Mouse (Mus musculus): ENCODE measurements at regions not wholly inside any gene's neighbourhood (a gene's known extent, or its start where the extent isn't known, plus 50 kb on each side); places are given as distances from the start of the nearest gene placed in this dataset.

DNA sequence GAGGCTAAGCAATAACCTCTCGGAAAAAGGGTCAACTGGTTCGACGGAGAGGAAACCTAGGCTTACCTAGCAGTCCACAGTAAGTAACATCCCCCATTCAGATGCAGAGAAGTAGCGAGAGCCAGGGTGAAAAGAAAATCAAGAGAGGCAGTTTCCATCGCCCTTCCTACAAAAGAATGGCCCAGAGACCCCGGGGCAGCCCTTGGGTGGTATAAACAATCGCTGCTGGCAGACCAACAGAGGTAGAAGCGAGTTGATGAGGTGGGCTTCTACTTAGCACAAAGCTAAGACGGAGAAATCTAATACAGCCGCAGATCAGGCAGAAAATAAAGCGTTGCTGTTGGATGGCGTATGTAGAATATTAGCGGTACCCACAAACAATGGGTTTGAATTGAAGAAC lies 57.8 kb upstream of the Arl15 start:
- Histone ChIP-seq H3K4me2 (ENCODE audit: low read length) (no peak overlapping the region), H3K36me3 (ENCODE audit: control insufficient read depth, insufficient read depth, low read length) (no peaks in the 10 kb centered on the region), H3K27ac (replicated peaks in 1 of 2; ENCODE audit: control insufficient read depth in 1 of 2, insufficient read depth in 1 of 2, low read depth in 2 of 2, low read length in 2 of 2) (no peak overlapping the region), H3K4me1 (ENCODE audit: control insufficient read depth in 2 of 2, insufficient read depth in 2 of 2, low read length in 2 of 2) (no peaks in the 10 kb centered on the region), H3K9me3 (ENCODE audit: control insufficient read depth, low read length) (no peaks in the 10 kb centered on the region), H3K27me3 (ENCODE audit: control insufficient read depth, insufficient read depth, low read length) (no peaks in the 10 kb centered on the region), H3K4me3 (ENCODE audit: control insufficient read depth in 1 of 2, insufficient read depth in 1 of 2, low read depth in 1 of 2, low read length in 2 of 2) (no peak overlapping the region), H3K9ac (ENCODE audit: low read length) (no peak overlapping the region)
- no peak for ATAC-seq (ENCODE audit: insufficient number of reproducible peaks, insufficient read depth, low FRiP score, low read depth)
- 88% methylated on average over 13 of the region's 13 CpGs for WGBS

DNA sequence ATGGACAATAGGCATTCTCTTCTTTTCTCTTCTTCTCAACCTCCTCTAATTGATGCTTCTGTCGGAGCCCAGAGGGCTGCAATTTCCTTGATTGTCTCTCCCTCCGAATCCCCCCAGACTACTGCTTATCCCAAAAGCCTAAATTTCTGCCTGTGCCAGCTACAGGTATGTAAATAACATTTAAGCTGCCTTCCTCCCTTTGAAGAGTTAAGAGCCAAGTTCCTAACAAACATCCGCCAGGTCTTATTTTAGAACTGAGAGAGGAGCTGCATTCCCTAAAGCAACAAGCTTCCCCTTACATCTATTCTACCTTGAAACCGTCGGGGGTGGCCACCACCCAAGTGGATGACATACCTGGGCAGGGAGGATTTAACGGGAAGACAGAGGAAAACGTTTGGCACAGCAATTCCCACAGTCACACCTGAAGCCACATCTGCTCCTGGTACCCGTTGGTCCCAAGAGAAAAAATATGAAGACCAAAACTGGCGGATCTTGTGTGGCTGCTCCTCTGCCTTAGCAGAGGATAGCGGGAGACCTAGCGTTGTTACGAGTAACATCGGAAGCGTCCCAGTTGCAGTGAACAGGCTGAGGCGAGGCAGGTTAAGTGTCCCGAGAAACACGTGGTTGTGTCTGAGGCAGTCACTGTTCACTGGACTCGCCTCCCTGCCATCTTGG lies 58.6 kb upstream of the Arl15 start:
- no peaks in the 10 kb centered on the region for H3K27me3 ChIP-seq (ENCODE audit: control insufficient read depth, insufficient read depth, low read length)
- no peak overlapping the region for H3K4me3 ChIP-seq (ENCODE audit: control insufficient read depth in 1 of 2, insufficient read depth in 1 of 2, low read depth in 1 of 2, low read length in 2 of 2)
- no peaks in the 10 kb centered on the region for H3K4me1 ChIP-seq (ENCODE audit: control insufficient read depth in 2 of 2, insufficient read depth in 2 of 2, low read length in 2 of 2)
- H3K27ac ChIP-seq (replicated peaks in 1 of 2; ENCODE audit: control insufficient read depth in 1 of 2, insufficient read depth in 1 of 2, low read depth in 2 of 2, low read length in 2 of 2), result no peak overlapping the region
- no peaks in the 10 kb centered on the region for H3K36me3 ChIP-seq (ENCODE audit: control insufficient read depth, insufficient read depth, low read length)
- H3K9me3 ChIP-seq (ENCODE audit: control insufficient read depth, low read length), result no peaks in the 10 kb centered on the region
- no peak overlapping the region for H3K4me2 ChIP-seq (ENCODE audit: low read length)
- 57% methylated on average over 18 of the region's 18 CpGs for WGBS
- ATAC-seq (ENCODE audit: insufficient number of reproducible peaks, insufficient read depth, low FRiP score, low read depth), result no peak
- no peak overlapping the region for H3K9ac ChIP-seq (ENCODE audit: low read length)

DNA sequence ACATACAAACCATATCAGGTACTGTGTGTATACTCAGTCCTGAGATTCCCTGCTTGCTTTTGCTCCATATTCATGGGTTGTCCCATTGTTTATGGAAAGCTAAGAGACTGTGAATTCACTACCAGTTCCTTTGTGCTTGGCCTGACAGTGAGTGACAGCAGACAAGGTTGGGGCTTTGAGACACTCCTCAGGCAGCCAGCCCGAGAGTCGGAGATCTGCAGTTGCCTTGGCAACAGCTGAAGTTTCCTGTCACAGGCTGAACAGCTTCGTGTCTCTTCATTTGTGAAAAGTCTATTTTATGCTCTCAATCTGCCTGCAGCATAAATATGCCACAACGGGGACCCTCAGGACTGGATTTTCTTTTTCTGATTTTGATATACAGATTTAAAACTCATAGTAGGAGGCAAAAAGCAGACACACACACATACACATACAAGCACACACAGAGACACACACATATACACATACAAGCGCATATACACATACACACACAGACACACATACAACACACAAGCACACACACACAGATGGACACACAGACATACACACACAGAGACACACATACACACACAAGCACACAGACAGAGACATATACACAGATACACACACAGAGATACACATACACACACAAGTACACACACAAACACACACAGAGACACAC lies 60.0 kb upstream of the Arl15 start:
- H3K4me2 ChIP-seq (ENCODE audit: low read length), result no peak overlapping the region
- H3K9ac ChIP-seq (ENCODE audit: low read length), result no peak overlapping the region
- H3K27ac ChIP-seq (replicated peaks in 1 of 2; ENCODE audit: control insufficient read depth in 1 of 2, insufficient read depth in 1 of 2, low read depth in 2 of 2, low read length in 2 of 2), result 0 out of 4 replicates have a peak overlapping the region, but pooled peaks have one; percentile 6 to 16
- H3K27me3 ChIP-seq (ENCODE audit: control insufficient read depth, insufficient read depth, low read length), result no peaks in the 10 kb centered on the region
- no peaks in the 10 kb centered on the region for H3K4me1 ChIP-seq (ENCODE audit: control insufficient read depth in 2 of 2, insufficient read depth in 2 of 2, low read length in 2 of 2)
- no peaks in the 10 kb centered on the region for H3K9me3 ChIP-seq (ENCODE audit: control insufficient read depth, low read length)
- no peak for ATAC-seq (ENCODE audit: insufficient number of reproducible peaks, insufficient read depth, low FRiP score, low read depth)
- H3K4me3 ChIP-seq (ENCODE audit: control insufficient read depth in 1 of 2, insufficient read depth in 1 of 2, low read depth in 1 of 2, low read length in 2 of 2), result no peak overlapping the region
- 31% methylated on average over 5 of the region's 5 CpGs for whole genome bisulfite sequencing
- no peaks in the 10 kb centered on the region for H3K36me3 ChIP-seq (ENCODE audit: control insufficient read depth, insufficient read depth, low read length)

GRCm38 (mm10) chr13:113733734-113734133 lies 60.6 kb upstream of the Arl15 start:
- Histone ChIP-seq H3K27ac (replicated peaks in 1 of 2; ENCODE audit: control insufficient read depth in 1 of 2, insufficient read depth in 1 of 2, low read depth in 2 of 2, low read length in 2 of 2) (0 out of 4 replicates have a peak overlapping the region, but pooled peaks have one; percentile 6 to 16), H3K27me3 (ENCODE audit: control insufficient read depth, insufficient read depth, low read length) (no peaks in the 10 kb centered on the region), H3K9me3 (ENCODE audit: control insufficient read depth, low read length) (no peaks in the 10 kb centered on the region), H3K4me2 (ENCODE audit: low read length) (no peak overlapping the region), H3K36me3 (ENCODE audit: control insufficient read depth, insufficient read depth, low read length) (no peaks in the 10 kb centered on the region), H3K4me3 (ENCODE audit: control insufficient read depth in 1 of 2, insufficient read depth in 1 of 2, low read depth in 1 of 2, low read length in 2 of 2) (no peak overlapping the region), H3K4me1 (ENCODE audit: control insufficient read depth in 2 of 2, insufficient read depth in 2 of 2, low read length in 2 of 2) (no peaks in the 10 kb centered on the region), H3K9ac (ENCODE audit: low read length) (no peak overlapping the region)
- no peak for ATAC-seq (ENCODE audit: insufficient number of reproducible peaks, insufficient read depth, low FRiP score, low read depth)
- 72% methylated on average over 2 of the region's 2 CpGs for WGBS

- Histone ChIP-seq H3K9ac (ENCODE audit: low read length) (no peak overlapping the region), H3K36me3 (ENCODE audit: control insufficient read depth, insufficient read depth, low read length) (no peaks in the 10 kb centered on the region), H3K27me3 (ENCODE audit: control insufficient read depth, insufficient read depth, low read length) (no peaks in the 10 kb centered on the region), H3K4me1 (ENCODE audit: control insufficient read depth in 2 of 2, insufficient read depth in 2 of 2, low read length in 2 of 2) (no peaks in the 10 kb centered on the region), H3K9me3 (ENCODE audit: control insufficient read depth, low read length) (no peaks in the 10 kb centered on the region), H3K4me2 (ENCODE audit: low read length) (no peak overlapping the region), H3K27ac (replicated peaks in 1 of 2; ENCODE audit: control insufficient read depth in 1 of 2, insufficient read depth in 1 of 2, low read depth in 2 of 2, low read length in 2 of 2) (0 out of 4 replicates have a peak overlapping the region, but pooled peaks of 1 of the 2 experiments have one; percentile 22), H3K4me3 (ENCODE audit: control insufficient read depth in 1 of 2, insufficient read depth in 1 of 2, low read depth in 1 of 2, low read length in 2 of 2) (no peak overlapping the region)
- WGBS, result 49% methylated on average over 8 of the region's 8 CpGs
- ATAC-seq (ENCODE audit: insufficient number of reproducible peaks, insufficient read depth, low FRiP score, low read depth), result no peak
Observed at GRCm38 (mm10) chr13:113730776-113731400, 63.4 kb upstream of the Arl15 start.

DNA sequence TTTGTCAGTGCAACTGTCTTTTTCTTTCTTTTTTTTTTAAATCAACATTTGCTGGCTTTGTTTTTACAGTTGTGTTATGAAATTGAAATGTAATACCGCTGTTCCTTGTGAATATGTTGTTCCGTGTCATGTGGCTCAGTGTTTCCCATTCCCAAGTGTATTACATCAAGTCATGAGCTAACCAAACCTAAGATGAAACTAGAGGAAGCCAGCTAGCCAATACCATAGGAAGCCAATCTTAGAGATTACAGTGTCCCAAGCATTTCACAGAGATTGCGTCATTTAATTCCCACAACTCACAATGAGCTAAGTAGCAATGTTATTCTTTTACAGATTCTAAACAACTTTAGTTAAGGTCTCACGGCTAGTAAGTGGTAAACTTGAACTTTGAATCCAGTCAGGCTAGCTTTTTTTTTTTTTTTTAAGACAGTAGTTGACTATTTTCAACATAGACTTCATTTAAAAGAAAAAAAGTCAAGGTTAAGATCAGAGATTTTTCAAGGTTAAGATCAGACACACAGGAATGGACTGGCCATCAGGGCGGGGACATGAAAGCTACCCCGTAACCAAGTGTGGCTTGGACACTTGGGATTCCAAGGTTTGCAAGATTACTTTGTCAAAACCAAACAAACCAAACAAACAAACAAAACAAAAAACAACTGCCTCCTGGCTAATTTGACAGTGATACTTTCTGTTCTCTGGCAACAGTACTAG lies 64.1 kb upstream of the Arl15 start:
- Histone ChIP-seq H3K9me3 (ENCODE audit: control insufficient read depth, low read length) (no peaks in the 10 kb centered on the region), H3K27me3 (ENCODE audit: control insufficient read depth, insufficient read depth, low read length) (no peaks in the 10 kb centered on the region), H3K4me3 (ENCODE audit: control insufficient read depth in 1 of 2, insufficient read depth in 1 of 2, low read depth in 1 of 2, low read length in 2 of 2) (no peak overlapping the region), H3K27ac (replicated peaks in 1 of 2; ENCODE audit: control insufficient read depth in 1 of 2, insufficient read depth in 1 of 2, low read depth in 2 of 2, low read length in 2 of 2) (0 out of 4 replicates have a peak overlapping the region, but pooled peaks of 1 of the 2 experiments have one; percentile 22), H3K4me1 (ENCODE audit: control insufficient read depth in 2 of 2, insufficient read depth in 2 of 2, low read length in 2 of 2) (no peaks in the 10 kb centered on the region), H3K9ac (ENCODE audit: low read length) (no peak overlapping the region), H3K36me3 (ENCODE audit: control insufficient read depth, insufficient read depth, low read length) (no peaks in the 10 kb centered on the region), H3K4me2 (ENCODE audit: low read length) (no peak overlapping the region)
- WGBS, result 64% methylated on average over 6 of the region's 6 CpGs
- ATAC-seq (ENCODE audit: insufficient number of reproducible peaks, insufficient read depth, low FRiP score, low read depth), result no peak

GRCm38 (mm10) chr13:113729574-113729973 lies 64.7 kb upstream of the Arl15 start:
- Histone ChIP-seq H3K4me2 (ENCODE audit: low read length) (no peak overlapping the region), H3K27me3 (ENCODE audit: control insufficient read depth, insufficient read depth, low read length) (no peaks in the 10 kb centered on the region), H3K27ac (replicated peaks in 1 of 2; ENCODE audit: control insufficient read depth in 1 of 2, insufficient read depth in 1 of 2, low read depth in 2 of 2, low read length in 2 of 2) (no peak overlapping the region), H3K9me3 (ENCODE audit: control insufficient read depth, low read length) (no peaks in the 10 kb centered on the region), H3K4me1 (ENCODE audit: control insufficient read depth in 2 of 2, insufficient read depth in 2 of 2, low read length in 2 of 2) (no peaks in the 10 kb centered on the region), H3K4me3 (ENCODE audit: control insufficient read depth in 1 of 2, insufficient read depth in 1 of 2, low read depth in 1 of 2, low read length in 2 of 2) (no peak overlapping the region), H3K36me3 (ENCODE audit: control insufficient read depth, insufficient read depth, low read length) (no peaks in the 10 kb centered on the region), H3K9ac (ENCODE audit: low read length) (no peak overlapping the region)
- no peak for ATAC-seq (ENCODE audit: insufficient number of reproducible peaks, insufficient read depth, low FRiP score, low read depth)
- 78% methylated on average over 1 of the region's 1 CpGs for WGBS
